Mouse (Mus musculus) megakaryocyte progenitor cell, adult 5-6 weeks (primary cell): ENCODE measurements at regions not wholly inside any gene's neighbourhood (a gene's known extent, or its start where the extent isn't known, plus 50 kb on each side); places are given as distances from the start of the nearest gene placed in this dataset.

Source experiments
- ATAC-seq: replicated peaks from 2 replicates; pipeline ENCODE4 v1.8.0; 2016; ENCODE audit warnings: mild to moderate bottlenecking, moderate TSS enrichment, inconsistent platforms; ENCODE audit not compliant: poor library complexity

- ATAC-seq: no peak
These were observed 176.3 kb upstream of the Spaca1 start for GRCm38 (mm10) chr4:34226089-34226840.

DNA sequence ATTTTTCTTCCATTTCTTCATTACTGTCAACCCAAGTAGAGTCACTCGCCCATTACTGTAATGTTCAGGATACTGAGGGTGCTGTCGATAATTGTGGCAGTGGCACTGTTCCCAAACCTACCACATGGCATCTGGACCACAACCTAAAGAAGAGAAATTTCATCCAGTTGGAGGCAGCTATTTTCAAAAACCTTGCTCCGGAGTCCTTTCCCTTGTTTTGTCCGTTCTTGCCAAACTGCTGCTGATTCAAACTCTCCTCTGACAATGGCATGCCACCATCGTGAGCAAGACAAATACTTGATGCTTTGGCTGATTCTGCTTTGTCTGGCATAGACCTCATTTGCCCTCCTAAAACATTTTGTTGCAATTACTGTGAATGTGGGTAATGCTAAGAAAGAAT is 176.9 kb upstream of the Spaca1 start:
- ATAC-seq: no peak

- ATAC-seq: no peak
These were observed 177.6 kb upstream of the Spaca1 start for GRCm38 (mm10) chr4:34227611-34228010.

DNA sequence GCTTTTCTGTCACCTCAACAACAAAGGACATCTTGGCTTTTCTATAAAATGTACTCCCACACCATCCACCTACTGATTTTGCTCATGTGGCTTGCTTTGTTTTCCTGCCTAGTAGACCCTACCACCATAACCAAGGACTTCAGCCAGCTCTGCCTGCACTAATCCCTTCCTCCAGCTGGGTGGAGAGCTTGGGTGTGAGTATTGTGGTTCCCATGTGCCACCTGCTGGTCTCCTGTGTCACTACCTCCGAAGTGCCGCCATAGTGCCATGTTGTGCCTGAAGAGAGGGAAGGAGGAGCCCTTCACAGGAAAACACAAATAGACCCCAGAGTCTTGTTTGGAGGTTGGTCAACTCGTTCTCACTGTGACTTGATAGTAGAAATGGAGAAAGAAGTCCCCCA is 181.3 kb upstream of the Spaca1 start:
- peak; percentile 100 for ATAC-seq

- ATAC-seq: no peak
These were observed 184.2 kb upstream of the Spaca1 start for GRCm38 (mm10) chr4:34234204-34234603.

- ATAC-seq: no peak
These were observed 184.7 kb upstream of the Spaca1 start for GRCm38 (mm10) chr4:34234645-34235044.

- no peak for ATAC-seq
These were observed 187.8 kb upstream of the Spaca1 start for GRCm38 (mm10) chr4:34237791-34238190.

DNA sequence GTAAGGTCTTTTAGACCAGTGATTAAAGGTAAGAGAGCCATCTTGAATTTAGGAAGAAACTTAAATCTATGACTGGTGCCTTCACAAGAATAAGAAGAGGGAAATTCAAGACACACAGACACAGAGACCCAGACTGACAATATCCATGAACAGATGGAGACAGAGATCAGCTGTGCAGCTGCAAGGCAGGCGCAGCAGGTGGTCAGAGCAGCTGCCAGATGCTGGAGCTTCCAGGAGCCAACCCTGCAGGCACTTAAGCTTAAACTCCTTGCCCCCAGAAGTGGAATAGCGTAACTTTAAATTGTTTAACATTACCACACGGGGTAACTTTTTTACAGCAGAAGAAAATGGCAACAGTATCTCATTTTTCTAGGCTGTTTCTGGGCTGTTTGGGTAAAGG is 189.6 kb upstream of the Spaca1 start:
- ATAC-seq: no peak

DNA sequence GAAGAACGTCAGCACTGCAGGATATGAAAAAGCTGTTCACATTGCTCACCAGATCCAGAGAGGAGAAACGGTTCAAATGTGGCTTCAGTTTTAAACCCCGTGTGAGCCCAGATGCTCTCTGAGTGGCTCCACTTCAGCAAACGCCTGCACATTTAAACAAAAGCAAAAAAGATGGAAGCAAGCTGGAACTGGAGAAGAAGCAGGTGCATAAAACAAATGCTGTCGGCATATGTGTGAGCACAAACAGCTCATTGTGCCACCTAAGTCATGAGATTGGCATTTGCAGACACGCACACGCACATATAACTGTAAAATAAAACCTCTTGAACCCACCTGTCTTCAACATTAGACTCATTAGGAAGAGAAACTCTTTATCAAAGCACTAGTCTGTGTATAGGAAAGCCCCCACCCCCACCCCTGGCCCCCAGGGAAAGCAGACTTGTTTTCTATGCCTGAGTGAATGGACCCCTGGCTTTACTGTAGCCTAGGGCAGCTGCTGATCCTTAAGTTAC is 191.1 kb upstream of the Spaca1 start:
- ATAC-seq: no peak

GRCm38 (mm10) chr4:34241673-34242072 is 191.7 kb upstream of the Spaca1 start:
- ATAC-seq: no peak

- no peak for ATAC-seq
These were observed 209.5 kb upstream of the Spaca1 start for GRCm38 (mm10) chr4:34259444-34259843.

- ATAC-seq: no peak
These were observed 210.5 kb upstream of the Spaca1 start for GRCm38 (mm10) chr4:34260468-34260867.

DNA sequence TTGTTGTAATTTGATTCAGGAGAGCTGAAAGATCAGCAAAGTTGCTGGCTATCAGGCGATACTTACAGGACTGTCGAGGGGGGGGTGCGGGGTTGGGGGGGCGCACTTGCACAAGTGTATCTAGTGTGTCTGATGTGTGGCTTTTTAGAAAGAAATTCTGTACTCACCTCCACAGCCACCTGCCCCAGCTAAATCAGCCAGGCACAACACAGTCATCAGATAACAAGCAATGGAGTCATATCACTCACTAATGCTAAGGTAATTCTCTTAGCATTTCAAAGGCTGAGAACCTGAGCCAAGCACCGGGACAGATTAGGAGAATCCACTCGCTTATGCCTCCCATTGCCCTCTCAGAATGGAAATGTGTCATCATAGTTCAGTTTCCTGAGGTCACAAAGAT is 211.8 kb upstream of the Spaca1 start:
- no peak for ATAC-seq

DNA sequence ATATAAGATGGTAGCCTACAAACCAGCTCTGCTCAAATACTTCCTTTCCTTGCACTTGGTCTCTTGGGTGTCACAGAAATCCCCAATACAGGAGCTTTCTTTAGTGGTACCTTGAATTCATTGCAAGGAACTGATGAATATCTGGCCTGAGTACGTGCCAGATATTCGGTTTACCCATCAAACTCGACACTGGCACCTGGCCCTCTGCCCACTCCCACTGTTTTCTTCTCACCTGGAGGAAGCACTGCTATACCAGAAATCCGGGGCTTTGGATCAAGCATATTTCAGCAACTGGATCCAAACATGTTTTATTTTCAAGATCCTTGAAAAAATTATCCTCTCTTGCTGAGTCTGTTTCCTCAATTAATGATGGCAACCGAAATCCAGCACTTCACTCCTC is 214.4 kb upstream of the Spaca1 start:
- ATAC-seq: no peak

GRCm38 (mm10) chr4:34274316-34274715 is 224.3 kb upstream of the Spaca1 start:
- ATAC-seq: no peak

- ATAC-seq: no peak
These were observed 225.4 kb upstream of the Spaca1 start for GRCm38 (mm10) chr4:34275372-34275771.

GRCm38 (mm10) chr4:34302504-34303108 is 248.1 kb upstream of the Akirin2 start:
- no peak for ATAC-seq

DNA sequence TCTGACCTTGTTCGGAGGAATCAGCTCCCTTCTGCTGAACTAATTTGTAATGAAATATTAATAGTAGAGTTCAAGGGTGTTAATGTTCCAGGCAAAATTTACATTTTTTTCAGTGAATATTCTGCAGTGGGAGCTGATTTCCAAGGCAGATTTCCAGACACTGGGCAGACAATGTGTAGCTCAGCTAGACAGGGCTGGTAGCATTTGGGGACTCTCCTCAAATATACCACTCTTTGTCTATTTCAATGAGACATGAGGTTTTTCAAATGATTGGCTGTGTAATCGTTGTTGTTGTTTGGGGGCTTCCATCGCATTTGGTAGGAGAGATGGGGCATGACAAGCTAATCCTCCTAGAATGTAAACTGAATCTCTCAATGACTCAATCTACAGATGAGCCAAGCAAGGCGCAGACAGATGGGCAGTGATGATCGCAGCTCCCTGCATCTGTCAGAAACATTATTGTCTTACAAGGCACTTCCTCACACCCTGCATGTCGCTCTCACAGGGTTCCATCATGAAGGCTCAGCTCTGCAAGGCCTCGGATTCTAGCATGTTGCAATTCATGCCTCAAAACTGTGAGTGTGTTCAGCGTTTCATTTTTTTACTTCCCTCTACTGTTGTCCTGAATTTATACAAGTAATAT is 241.7 kb upstream of the Akirin2 start:
- ATAC-seq: no peak

- ATAC-seq: no peak
These were observed 240.6 kb upstream of the Akirin2 start for GRCm38 (mm10) chr4:34310061-34310642.

- ATAC-seq: no peak
These were observed 234.9 kb upstream of the Akirin2 start for GRCm38 (mm10) chr4:34315848-34316247.

DNA sequence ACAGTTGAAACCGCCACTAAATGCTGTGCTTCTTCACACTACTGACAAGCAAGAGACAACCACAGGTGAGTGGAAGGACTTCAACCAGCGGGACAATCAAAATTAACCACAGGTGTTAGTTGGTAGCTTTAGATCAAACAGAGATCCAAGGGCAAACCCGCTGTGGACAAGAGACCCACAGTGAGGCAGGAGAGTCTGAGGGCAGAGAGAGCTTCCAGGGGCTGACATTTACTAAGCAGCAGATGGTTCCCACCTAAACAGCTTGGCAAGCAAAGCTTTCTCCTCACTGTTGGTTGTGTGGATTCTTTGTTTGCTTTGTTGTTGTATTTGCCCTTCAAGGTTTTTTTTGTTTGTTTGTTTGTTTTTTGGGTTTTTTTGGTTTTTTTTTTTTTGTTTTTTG is 227.9 kb upstream of the Akirin2 start:
- ATAC-seq: no peak
